Mouse (Mus musculus) thymus, adult 2 months (tissue): Measurements from ENCODE around the gene Pepd.

Experiments used
- CTCF ChIP-seq: fragments of 200-500 bp; IDR thresholded peaks from 2 replicates; pipeline ENCODE4 v1.5.1; 2012; ENCODE audit warnings: mild to moderate bottlenecking, control low read depth, low read length, moderate library complexity, borderline replicate concordance; ENCODE audit not compliant: control insufficient read depth, poor library complexity, insufficient read depth; ENCODE audit errors: extremely low read depth
- POLR2A ChIP-seq: fragments of 200-500 bp; IDR thresholded peaks from 2 replicates; pipeline ENCODE4 v1.6.1; 2012; ENCODE audit warnings: mild to moderate bottlenecking, low read length, control low read depth, moderate library complexity; ENCODE audit not compliant: control insufficient read depth, poor library complexity, insufficient read depth; ENCODE audit errors: extremely low read depth

GRCm38 (mm10) chr7:34919054-34919453 is 6.9 kb downstream of the Pepd start:
- TF ChIP-seq CTCF (no peak), POLR2A (no peak)
